Mouse (Mus musculus): ENCODE results near the gene Dhx32.

- no peak for TF ChIP-seq CTCF (IDR thresholded peaks at IDR 0.05)
- TF ChIP-seq POLR2A (IDR thresholded peaks at IDR 0.05; ENCODE audit: insufficient read depth, low read depth, low read length): no peak
Measured at GRCm38 (mm10) chr7:133812927-133813326, 30.4 kb upstream of the Dhx32 start.
